Mouse (Mus musculus): Measurements from ENCODE around the gene Dus1l.
A peak's percentile ranks its signal among the peaks of the same experiment; 100 is the strongest.

The Dus1l gene

DNA sequence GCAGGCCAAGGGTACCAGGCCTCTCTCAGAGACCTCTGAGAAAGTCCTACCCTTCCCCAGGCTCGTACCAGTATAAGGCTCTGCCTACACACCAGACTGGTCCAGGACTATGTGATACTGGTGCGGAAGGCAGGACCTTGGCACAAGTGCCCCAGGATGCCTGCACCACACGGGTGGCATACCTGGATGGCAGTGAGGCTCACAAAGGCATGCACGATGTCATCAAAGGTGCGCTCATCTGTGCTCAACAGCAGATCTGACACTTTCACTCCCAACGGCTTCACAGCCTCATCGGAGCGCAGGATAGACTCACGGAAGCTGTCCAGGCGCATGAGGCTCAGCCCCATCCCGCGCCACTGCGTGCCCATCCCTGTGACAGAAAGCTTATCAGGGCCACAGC is 22.0 kb upstream of the Dus1l start:
- DNase-seq, result peak; percentile 91

DNA sequence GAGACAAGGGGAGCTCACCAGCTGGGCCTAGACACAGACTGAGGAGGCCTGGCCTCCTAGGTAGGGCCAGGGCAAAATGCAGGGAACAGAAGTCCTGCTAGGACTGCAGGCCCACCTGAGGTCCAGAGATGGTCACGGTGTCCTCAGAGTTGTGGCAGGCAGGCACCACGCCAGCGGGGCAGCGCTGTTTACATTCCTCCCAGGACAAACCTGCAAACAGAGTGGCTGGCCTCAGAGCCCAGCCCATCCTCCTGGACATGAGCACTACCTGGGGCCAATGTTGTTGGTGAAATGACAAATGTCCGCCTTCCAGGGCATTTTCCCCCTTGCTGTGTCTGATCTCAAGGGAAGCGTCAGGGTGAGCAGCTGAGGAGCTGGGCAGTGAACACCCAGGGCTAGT is 21.2 kb upstream of the Dus1l start:
- DNase-seq, result no peak

DNA sequence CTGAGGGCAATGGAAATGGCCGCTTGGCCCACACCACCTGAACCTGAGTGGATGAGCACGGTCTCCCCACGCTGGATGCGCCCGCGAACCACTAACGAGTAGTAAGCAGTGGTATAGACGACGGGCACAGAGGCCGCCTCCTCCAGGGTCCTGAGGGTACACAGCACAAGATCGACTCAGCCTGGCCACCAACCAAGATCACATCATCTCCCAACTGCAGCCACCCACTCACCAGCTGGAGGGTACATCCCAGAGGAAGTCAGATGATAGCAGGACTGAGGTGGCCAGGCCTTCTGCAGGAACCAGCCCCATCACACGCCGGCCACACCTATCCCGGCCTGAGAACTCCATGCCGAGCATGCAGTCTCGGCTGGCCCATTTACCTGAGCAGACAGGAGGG is 15.9 kb upstream of the Dus1l start:
- DNase-seq, result no peak

DNA sequence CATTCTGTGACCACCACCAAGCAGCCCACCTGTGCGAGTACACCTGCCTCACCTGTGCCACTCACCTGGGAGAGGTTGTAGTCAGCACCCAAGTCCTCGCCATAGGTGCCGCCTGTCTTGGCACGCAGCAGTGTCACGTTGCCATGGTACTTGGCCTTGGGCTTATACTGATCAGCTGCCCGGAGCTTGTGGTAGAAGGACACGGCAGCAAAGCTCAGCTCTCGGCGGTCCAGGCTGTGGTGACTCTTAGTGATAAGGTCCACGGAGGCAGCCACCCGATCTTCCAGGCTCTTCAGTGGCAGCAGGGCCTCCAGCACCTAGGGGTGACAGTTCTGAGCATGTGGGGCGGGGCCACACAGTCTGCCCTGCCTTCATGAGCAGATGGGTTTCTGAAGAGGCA is 11.8 kb upstream of the Dus1l start:
- no peak for DNase-seq

DNA sequence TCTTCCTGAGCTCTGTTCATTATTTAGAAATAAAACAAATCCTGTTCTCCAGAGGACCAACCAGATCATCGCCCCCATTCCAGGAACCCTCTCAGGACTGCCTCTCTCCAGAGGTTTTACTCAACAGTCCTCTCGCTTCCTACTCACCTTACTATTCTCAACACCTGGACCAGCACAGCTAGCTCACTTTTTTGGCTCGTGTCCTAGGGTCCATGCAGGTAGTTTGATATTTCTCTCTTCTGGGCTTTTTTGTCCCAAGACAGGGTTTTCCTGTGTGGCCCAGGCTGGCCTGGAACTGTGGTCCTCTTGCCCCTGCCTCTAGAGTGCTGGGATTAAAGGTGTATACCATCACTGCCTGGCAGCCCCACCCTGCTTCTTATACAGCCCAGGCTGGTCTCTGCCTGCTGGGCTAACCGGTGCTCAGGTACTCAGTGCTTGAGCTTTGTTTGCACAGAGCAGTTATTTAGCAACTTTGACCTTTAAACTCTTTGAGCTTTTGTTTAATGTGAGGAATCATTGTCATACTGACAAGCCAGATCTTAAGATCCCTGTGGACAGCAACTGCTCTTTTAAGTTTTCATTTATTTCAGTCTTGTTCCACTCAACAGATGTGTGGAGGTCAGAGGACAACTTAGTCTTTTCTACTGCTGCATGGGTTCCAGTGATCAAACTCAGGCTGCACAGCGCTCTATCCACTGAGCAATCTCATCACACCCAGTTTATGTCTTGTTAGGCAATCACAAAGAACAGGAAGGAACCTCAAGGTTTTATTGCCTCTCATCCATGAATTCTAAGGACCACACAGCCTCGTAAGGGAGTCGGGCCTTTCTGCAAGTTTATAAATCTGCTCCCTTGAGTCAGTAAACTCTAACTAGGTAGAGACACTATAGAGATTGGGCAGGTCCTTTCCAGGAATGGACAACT is 9.4 kb upstream of the Dus1l start:
- no peak for DNase-seq

DNA sequence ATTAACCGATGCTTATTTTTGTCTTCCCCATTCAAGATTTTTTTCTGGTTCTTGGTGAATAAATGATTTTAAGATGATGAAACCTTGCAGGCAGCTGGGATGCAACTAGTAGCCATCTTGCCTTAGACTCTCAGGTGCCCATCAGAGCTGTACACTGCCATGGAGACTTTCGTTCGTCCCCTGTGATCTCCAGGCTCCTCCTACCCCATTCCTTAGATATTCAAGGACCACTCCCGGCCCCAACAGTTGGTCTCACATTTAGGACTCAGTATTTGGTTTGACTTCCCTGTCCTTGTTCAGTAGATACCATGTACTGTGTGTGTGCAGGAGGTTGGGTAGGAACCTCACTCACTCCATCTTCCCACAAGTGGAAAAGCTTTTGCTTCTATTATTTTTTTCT is 8.6 kb upstream of the Dus1l start:
- DNase-seq, result no peak

DNA sequence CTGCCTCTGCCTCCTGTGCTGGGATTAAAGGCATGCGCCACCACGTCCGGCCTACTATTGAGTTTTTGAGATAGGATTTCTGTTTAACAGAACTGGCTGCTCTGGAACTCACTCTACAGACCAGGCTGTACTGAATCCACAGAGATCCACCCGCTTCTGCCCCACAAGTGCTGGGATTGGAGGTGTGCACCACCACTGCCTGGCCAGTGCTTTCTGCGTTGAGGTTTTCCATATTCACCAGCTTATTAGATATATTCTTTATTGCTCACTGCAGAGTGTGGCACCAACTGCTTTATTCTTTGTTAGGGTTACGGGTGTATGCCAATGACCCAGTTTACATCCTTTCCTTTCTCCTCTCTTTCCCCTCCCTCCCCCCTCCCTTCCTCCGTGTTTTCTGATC is 8.1 kb upstream of the Dus1l start:
- no peak for DNase-seq

DNA sequence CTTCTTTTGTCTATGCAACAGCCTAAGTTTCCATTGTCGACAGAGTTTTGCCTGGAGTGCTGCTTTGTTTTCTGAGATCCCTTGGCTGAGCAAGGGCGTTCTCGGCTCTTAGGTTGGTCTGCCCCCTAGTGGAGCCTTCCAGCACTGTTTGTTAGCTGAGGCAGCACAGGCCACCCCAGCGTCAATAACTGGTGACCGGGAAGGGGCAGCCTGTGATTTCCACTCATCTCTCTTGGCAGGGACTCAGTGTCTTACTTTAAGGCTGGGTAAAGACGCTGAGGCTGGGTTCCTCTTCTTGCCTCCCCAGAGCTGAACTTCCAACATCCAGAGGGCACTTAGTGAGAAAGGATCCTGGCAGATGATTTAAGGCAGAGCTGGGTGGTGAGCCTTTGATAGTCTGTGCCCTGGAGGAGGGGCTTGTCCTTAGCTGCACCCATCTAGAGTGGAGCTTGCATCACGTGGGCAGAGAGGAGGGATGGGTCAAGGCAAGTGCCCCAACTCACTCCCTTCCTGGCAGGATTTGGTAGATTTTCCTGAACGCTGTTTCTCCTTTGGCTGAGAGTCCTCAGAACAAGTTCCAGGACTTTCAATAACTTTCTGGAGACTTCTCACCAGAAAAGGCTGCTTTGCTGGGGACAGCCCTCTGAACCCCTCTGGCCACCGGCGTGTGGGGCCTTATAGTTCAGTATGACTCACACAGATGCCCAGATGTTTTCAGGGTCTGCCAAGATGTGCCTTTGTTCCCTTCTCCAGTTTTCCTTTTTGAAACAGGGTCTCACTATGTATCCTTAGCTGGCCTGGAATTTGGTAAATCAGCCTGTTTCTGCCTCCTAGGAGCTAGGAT is 4.1 kb upstream of the Dus1l start:
- peak; percentile 99 for DNase-seq

DNA sequence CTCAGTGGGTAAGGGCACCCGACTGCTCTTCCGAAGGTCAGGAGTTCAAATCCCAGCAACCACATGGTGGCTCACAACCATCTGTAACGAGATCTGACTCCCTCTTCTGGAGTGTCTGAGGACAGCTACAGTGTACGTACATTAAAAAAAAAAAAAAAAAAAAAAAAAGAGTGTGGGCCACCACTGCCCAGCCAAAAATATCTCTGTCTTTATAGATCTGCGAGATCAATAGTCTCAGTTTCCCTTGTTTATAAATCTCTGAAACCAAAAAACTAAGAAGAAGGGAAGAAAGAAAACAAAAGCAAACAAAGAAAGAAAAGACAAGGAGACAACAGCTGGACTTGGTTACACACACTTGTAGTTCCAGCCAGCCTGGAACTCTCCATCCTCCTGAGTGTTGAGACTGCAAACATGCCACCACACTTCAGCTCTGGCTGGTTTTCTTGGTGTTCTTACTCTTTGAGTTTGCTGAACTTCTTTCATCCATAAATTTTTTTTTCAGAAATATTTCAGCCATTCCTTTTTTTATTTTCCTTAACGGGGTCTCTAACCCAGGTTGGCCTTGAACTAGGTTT is 3.2 kb upstream of the Dus1l start:
- DNase-seq, result no peak

DNA sequence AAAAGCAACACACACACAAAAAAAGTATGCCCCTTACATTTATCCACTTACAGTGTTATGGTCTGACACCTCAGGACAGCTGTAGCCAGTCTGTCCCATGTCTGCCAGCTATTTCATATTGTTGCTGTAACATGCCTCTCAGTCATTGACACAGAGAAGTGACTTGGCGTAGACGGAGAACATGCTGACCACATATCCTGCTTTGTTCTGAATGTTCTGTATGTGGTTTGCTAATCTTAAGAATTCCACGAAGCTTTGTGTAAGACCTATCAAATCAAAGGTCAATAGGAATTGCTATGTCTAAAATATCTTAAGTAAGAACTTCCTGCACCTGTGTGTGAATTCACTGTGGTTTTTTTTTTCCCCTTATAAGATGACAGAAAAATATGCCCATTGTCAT is 2.0 kb upstream of the Dus1l start:
- DNase-seq, result no peak

DNA sequence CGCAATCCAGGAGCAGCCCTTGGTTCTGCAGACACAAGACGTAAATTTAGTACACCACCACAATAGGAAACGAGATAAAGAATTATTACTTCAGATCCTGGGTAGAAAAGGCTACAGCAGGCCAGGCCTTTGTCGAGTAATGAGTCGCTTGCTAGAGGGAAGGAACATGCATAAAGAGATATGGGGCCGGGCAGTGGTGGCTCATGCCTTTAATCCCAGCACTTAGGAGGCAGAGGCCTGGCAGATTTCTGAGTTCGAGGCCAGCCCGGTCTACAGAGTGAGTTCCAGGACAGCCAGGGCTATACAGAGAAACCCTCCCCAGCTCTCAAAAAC is 377 bp upstream of the Dus1l start:
- DNase-seq, result no peak

DNA sequence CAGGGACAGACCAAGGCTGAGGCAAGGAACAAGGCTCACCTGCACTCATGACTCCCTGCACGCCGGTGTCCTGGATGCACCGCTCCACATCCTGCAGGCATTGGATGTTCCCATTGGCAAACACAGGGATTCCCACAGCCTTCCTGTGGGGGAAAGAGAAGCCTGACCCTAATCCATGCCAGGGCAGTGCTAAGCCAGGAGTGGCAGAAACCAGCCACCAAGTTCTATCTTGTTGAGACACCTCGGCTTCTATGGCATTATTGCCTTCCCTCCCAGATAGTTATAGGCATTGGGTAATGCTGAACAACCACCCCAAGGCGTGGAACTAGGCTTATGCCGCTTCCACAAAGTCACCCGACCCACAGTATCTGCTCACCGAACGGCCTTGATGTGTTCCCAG is 3.6 kb downstream of the Dus1l start:
- DNase-seq, result no peak

DNA sequence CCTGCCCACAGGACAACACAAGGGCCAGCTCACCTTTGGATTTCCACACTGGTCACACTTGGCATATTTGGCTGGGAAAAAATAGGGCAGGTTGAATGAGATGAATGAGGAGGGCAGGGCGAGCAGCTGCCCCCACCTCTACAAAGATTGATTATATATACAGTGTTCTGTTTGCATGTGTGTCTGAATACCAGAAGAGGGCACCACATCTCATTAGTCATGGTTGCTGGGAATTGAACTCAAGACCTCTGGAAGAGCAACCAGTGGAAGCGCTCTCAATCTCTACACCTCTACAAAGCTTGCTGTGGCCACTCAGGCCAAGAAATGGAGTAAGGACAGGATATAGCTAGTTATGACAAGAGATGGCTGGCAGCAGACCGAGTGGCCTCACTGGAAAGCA is 6.4 kb downstream of the Dus1l start:
- no peak for DNase-seq

DNA sequence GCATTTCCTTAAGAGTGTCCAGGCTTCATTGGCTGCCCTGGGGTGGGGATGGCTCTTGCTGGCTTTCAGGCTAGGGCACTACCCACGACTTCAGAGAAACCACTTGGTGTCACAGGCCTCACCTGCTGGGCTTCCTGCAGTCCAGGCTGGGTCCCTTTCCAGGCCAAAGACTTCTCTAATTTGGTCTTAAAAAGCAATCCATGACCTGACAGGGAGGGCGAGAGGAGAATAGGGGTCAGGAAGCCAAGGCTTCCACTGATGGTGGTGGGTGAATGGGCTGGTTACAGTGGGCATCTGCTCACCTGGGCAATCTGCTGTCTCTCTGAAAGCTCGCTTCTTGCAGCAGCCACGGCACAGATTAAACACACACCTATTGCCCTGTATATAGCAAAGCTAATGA is 6.8 kb downstream of the Dus1l start:
- no peak for DNase-seq

DNA sequence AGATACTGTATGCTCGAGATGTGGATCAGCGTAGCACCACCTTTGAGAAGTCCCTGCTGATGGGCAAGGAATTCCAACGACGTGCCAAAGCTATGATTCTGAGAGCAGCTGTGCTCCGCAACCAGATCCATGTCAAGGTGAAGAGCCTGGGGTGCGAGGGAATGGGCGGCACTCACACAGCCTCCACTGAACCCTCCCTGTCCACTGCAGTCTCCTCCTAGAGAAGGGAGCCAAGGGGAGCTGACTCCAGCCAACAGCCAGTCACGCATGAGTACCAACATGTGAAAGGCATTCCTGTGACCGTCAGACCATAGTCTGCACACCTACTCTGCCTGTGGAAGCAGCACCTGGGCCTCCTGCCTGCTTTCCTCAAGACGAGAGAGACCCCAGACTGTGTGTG is 7.7 kb downstream of the Dus1l start:
- DNase-seq, result peak; percentile 86

DNA sequence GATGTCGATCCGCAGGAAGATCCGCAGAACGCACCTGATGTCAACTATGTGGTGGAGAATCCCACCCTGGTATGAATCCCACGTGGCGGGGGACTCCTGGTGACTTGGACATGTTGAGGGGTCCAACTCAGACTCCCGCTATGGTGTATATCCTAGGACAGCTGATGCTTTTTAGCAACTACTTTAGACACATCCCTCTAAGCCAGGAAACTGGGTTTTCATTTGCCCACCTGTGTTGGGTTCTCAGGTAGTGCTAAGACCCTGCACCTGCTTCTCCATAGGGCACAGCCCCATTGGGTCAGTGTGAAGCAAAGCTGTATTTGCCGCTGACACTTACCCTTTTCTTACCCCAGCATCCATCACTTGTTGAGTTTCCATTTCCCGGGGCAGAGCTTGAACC is 11.1 kb downstream of the Dus1l start:
- peak; percentile 91 for DNase-seq

DNA sequence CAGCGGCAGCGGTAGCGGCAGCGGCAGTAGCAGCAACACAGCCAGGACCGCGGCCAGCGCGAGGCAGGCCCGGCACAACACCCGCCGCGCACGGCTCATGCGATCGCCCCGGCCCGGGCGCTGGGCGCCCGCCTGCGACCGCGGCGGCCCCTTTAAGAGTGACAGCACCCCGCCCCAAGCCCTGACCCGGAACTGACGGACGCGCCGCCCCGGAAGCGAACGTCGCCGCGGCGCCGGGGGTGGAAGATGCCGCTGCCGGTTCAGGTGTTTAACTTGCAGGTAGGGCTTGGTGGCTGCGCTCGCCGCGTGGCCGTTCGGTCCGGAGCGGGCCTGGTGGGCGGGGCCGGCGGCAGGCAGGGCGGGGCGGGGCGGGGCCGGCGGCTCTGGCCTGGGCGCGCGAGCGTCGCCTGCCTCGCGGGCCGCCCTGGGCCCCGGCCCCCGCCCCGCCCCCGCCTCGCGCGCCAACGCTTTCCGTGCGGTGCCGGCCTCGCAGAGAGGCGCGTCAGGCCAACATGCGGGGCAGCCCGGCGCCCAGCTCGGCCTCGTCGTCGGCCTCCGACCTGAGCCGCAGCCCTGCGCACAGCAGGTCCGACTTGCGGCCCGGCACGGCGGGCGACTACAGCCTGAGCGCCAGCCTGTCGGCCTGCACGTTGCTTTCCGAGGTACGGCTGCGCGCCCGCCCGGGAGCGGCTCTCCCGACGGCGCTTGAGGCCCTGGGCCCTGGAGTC is 12.0 kb downstream of the Dus1l start, which contains the start of the genes Rfng and Gps1:
TSS of gene Rfng (minus strand) at position 144 of the 728 bp plus-strand sequence.
TSS of gene Gps1 (plus strand) at position 209 of the 728 bp plus-strand sequence.
- peak; percentile 98 for DNase-seq

DNA sequence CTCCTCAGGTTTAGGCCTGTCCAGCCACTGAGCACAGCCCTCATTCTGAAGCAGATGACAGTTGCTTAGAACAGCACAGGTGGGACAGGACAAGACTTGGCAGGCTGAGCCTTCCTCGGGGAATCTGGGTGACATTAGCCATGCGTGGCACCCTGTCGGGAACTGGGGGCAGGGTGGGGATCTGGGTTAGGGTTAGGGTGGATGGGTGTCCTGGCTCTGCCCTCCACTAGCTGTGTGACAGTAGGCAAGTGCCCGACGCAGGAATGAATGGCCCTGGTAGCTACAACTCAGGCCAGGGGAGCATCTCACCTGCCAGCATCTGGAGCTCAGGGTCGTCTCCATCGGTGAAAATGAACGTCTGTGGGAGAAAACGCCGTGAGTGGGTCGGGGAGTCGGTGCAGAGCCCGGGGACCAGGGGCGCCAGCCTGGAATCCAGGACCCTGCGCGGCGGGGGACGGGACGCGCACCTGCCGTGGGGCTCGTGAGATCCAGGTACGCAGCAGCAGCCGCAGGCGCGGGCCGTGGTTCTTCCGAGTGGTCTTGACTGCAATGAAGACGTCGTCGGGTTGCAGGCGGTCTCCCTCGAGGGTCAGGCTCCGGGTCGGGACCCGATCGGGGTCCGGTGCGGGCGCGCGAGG is 12.7 kb downstream of the Dus1l start:
- peak; percentile 94 for DNase-seq

DNA sequence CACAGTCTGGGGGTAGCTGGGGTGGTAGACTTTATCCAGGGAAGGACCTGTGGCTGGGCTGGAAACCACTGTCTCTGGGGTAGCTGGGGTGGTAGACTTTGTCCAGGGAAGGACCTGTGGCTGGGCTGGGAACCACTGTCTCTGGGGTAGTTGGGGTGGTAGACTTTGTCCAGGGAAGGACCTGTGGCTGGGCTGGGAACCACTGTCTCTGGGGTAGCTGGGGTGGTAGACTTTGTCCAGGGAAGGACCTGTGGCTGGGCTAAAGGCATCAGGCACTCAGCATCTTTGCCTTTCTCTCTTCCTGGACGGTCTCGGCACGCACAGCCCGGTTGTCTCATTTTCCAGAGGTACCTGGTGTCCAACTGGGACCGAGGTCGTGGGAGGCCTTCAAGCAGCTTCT is 14.8 kb downstream of the Dus1l start:
- DNase-seq, result peak; percentile 87

DNA sequence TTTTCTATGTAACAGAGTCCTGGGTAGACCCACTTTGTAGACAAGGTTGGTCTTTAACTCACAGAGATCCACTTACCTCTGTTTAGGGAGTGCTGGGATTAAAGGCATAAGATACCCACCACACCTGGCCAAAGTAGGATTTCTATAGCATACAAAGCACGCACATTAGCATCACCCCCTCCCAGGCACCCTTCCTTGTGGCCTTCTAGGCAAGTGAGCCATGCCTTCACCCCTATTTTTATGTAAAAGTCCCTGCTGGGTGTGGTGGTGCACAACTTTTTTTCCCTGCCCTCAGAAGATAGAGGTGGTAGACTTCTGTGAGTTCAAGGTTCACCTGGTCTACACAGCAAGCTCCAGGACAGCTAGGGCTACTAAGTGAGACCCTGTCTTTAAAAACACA is 16.3 kb downstream of the Dus1l start:
- peak; percentile 59 for DNase-seq

DNA sequence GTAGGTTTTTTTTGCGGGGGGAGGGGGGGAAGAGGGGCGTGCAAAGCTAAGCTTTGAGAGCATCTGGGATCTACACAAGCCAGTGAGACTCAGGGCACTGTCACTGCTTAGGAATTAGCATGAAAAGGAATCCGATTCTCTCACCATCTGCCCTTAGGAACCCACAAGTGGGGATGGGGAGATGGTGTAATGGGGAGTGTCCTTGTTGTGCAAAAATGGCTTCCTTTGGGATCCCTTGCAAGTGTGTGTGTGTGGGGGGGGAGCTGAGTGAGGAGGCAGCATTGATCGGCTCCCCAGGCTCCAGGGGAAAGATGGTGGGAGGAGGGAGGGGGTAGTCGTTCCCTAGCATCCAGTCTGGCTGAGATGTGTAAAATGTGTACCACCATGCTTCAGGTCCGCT is 19.1 kb downstream of the Dus1l start:
- DNase-seq, result peak; percentile 80

DNA sequence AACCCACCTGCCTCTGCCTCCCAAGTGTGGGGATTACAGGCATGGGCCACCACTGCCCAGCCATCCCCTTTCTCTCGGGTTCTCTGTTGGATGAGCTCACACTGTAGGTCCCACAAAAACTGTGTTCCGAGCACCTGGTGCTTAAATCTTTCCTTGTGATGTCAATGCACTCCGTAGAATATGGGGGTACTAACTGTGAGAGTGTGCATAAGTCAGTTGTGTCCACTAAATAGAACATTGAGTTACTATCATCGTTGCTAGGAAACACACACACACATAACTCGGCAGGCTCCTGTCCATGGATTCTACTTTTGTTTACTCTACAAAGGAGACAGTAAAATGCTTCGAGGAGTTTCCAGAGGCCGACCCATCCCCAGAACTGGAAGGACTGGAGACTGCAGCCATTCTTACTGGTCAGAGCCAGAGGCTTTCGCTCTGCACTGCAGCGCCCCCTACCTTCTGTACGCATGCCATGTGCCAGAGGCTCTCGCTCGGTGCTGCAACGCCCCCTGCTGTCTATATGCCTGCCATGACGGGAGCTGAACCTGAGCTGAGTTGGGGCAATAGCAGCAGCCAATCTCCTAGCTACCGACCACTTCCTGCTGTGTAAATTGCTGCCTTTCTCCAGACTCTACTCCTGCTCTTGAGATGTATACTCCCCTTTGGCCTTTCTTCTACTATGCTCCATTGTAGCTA is 20.3 kb downstream of the Dus1l start:
- DNase-seq, result peak; percentile 97
